Mouse (Mus musculus): ENCODE results near the gene Cacna1c.

DNA sequence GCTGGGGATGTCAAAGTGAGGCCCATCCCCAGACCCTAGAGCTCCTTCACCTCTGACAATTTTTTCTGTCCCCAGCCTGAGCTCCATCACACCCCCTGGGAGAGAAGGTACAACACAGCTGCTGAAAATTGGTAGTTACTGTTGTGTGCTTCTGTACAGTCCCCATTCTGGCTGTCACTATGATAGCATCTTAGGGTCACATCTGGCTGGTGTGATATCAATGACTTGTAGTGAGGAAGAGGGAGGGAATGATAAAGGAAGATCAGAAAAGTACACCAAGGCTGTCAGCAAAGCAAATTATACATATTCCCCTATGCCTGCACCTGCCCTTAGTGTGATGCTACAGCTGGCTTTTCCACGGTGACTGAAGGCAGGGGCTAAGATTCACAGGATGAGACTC is 446.9 kb downstream of the Cacna1c start:
- no peak for TF ChIP-seq MAFK (IDR thresholded peaks at IDR 0.05; ENCODE audit: insufficient read depth, low read depth, low read length)
- no peak for TF ChIP-seq CHD2 (IDR thresholded peaks at IDR 0.05; ENCODE audit: low read depth, low read length)
- no peak for TF ChIP-seq ZNF384 (IDR thresholded peaks at IDR 0.05; ENCODE audit: low read depth, low read length)
- TF ChIP-seq HCFC1 (IDR thresholded peaks at IDR 0.05; ENCODE audit: borderline replicate concordance, insufficient read depth, low read length): no peak
- no peak for TF ChIP-seq ZC3H11A (IDR thresholded peaks at IDR 0.05; ENCODE audit: borderline replicate concordance, low read depth, low read length)
